Mouse (Mus musculus): ENCODE measurements at regions not wholly inside any gene's neighbourhood (a gene's known extent, or its start where the extent isn't known, plus 50 kb on each side); places are given as distances from the start of the nearest gene placed in this dataset.

- TF ChIP-seq POLR2A (IDR thresholded peaks at IDR 0.05; ENCODE audit: low read depth, low read length) (no peak), CTCF (IDR thresholded peaks at IDR 0.05; ENCODE audit: extremely low read depth, insufficient read depth, insufficient read length, insufficient replicate concordance) (no peak)
These were observed 63.8 kb upstream of the Thpo start for GRCm38 (mm10) chr16:20798115-20798514.
